Mouse (Mus musculus): ENCODE results near the gene Itgb2.
A peak's percentile ranks its signal among the peaks of the same experiment; 100 is the strongest.

Gene Itgb2

DNA sequence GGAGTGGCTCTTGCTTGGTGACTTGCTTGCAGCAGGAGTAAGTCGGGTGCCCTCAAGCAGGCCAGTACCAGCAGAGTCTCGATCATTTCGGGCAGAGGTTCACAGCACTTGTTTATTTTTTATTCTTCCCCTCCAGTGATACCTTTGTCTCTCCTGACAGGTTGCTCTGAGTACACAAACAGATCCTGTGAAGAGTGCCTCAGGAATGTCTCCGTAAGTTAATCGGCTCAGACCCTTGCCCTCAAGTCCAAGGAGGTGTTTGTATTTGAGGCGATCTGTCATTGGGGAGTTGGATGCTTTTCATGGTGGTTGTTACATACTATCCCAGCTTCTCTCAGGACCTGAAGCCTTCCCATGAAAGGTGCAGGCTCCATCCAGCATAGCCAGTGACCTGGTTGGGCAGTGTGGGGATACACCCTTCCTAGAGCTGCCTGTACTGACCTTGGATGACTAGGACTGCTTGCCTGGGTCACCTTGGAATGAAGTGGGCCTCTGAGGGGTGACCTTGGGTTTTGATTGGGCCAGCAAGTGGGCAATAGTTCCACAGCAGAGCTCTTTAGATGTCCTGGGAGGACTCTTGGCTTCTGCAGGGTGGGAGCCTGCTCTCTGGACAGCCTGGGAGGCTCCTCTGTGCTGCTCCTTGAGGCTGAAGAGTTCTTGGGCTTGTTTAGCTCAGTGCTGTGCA lies 57.2 kb downstream of the Itgb2 start:
- DNase-seq (ENCODE audit: low spot score in 2 of 2) = no peak

GRCm38 (mm10) chr10:77588036-77588435 lies 58.0 kb downstream of the Itgb2 start:
- DNase-seq (ENCODE audit: low spot score in 2 of 2) = no peak

DNA sequence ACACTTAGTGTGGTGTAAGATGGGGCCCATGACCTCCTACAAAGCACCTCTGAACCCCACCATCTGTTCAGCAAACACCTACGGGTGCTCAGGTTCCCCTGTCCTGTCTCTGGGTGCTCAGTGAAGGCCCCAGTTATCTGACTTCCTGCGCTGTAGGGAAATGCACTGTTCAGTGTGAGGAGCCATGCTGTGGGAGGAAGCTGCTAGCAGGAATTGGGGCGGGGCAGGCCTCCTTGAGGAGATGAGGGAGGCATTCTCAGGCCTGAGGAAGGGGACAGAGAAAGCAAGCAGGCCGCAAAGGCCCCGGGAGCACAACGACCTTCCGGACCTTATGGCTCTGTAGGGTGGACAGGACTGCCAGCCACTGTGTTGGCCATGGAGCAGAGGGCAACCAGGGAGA lies 59.1 kb downstream of the Itgb2 start:
- no peak for DNase-seq (ENCODE audit: low spot score in 2 of 2)

GRCm38 (mm10) chr10:77589749-77590148 lies 59.7 kb downstream of the Itgb2 start:
- DNase-seq (ENCODE audit: low spot score in 2 of 2) = no peak

- DNase-seq (ENCODE audit: low spot score in 2 of 2) = peak in 1 of 2 experiments; percentile 25
Measured at GRCm38 (mm10) chr10:77590812-77591211, 60.8 kb downstream of the Itgb2 start.

DNA sequence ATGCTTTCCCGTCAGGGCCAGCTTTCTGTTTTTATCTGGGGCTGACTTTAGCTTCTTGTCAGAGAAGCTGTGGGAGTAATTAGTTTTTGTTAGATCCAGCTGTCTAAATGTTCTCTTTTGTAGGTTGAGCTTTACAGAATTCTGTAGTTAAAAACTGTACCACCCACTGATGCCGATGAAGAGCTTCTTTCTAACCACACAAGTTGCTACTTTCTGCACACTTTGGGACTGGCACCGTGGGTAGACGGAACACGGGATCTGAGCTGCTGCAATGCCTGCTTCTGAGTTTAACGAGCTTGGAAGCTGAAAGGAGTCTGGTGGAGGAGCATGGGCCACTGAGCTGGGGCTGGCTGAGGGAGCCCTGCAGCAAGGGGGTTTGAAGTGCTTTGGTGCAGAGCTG lies 61.5 kb downstream of the Itgb2 start:
- DNase-seq (ENCODE audit: low spot score in 2 of 2) = no peak

DNA sequence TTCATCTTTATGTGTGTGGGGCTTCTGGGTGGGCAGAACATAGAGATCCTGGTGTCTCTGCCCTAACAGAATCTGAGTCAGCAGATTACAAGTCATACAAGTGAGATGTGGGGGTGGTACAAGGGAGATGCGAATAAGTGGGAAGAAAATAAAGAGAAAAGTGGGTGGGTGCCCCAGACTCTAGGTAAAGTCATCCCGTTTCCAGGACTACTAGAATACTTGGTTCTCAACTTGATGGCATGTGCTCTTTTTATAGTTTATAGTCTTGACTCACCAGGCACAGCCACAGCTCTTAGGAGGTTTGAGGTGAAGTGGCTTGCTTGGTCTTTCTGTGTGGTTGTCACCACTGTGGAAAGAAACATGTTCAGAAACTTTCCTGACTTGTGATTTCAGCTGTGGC lies 66.0 kb downstream of the Itgb2 start:
- DNase-seq (ENCODE audit: low spot score in 2 of 2) = no peak

DNA sequence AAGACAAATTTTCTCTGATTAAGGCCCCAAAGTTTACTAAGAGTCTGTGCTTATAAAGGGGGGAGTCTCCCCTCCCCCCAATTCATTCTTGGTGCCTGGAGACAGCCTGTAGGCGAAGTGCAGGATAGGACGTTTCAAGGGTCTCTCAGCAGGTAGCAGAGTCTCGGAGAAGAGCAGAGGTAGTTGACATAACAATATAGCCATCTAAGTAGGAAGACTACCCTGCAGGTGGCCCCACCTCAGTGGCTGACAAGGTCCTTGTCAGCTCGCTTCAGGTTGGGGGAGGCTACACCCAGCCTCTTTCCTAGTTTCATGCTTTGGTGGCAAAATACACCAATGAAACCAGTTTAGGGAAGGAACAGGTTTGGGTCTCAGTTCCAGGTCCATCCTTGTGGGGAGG lies 73.0 kb downstream of the Itgb2 start:
- no peak for DNase-seq (ENCODE audit: low spot score in 2 of 2)

DNA sequence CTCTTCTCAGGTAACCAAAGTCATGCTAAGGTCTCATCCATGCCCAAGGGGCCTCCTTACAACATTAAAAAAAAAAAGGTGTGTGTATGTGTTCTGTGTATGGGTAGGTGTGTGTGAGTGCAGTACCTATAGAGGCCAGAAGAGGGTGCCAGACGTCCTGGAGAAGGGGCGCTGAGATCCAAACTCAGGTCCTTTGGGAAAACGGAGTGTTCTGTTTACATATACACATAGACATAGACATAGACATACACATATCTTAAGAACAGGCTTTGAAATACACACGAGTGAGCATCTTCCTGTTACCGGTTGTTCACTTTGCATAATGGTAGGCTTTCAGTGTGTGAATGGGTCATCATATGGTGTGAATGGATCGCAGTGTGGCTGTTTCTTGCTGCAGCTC lies 74.1 kb downstream of the Itgb2 start:
- no peak for DNase-seq (ENCODE audit: low spot score in 2 of 2)

GRCm38 (mm10) chr10:77604958-77605357 lies 74.9 kb downstream of the Itgb2 start:
- DNase-seq (ENCODE audit: low spot score in 2 of 2) = no peak

DNA sequence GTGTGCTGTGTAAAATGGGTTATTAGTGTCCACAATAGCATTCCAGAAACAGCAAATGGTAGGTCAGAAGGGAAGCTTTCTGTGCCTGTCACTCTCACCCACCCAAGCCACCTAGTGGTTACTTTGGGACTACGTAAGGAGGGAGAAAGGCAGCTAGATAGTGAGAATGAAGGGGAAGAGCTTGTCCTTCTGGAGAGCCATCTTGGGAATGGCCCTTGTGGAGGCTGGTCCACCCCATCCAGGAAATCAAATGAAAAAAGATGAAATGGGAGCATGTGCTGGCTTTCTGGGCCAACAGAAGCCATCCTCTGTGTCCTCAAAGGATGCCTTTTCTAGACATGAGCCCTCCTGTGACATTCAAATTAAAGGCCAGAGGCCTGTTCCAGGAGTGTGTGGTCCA lies 75.3 kb downstream of the Itgb2 start:
- DNase-seq (ENCODE audit: low spot score in 2 of 2) = no peak

DNA sequence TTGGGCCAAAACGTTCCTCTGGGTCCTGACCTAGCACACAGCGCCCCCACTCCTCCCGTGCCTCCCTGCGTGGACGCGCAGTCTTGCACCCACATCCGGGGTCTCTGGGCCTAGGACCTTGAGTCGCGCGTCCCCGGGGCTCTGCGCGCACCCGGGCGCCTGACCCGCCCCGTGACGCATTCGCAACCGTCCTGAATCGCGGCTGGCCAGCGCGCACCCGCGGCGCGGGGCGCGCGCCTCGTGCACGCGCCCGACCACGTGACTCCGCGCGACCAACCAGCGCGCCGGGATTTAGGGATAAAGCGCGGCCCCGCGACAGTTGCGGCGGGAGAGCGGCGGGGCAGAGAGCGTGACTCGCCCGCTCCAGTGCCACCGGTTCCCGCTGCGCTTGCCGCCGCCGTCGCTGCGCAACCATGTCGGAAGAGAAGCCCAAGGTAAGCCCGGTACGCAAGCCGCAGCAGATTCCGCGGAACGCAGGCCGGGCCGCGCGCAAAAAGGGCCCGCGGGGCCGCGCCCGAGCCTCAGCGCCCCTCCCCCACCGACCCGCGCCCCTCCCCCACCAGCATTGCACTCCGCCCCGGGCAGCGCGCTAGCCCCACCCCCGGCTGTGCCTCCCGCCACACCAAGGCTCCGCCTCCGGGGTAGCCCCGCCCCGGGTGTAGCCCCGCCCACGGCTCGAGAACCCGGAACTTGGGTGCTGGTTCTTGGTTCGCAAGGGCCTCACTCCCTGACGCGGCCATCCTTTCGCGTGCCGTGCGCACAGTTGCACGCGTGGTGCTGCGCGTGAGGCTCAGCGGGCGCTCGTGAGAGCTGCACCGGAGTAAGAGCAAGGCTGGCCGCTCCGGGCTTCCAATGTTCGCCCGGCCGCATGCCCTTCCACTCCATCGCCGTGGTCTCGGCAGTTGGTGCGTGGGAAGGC lies 76.1 kb downstream of the Itgb2 start, which contains the start of the genes Sumo3 and Gm49325:
Gene Sumo3, plus strand, starts transcription at position 190 of the 919 bp plus-strand sequence.
Gene Gm49325, plus strand, starts transcription at position 290 of the 919 bp plus-strand sequence.
- peak; percentile 92 to 96 for DNase-seq (ENCODE audit: low spot score in 2 of 2)

DNA sequence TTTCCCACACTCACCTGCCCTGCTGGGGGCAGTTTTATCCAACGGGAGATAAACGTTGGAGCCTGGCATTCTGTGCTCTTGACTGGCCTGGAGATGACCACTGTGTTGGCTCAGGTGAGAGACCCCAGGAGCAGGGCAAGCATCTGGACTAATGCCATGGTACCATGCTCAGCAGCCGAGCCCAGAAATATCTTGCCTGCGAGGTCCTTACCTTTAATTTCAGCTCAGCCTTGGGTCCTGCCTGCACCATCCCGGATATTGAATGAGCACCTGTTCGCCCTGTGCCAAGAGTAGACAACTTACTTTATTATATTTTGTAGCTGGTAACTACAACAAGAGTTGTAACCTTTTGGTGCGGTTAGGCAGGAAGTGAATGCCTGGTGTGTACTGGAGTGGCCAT lies 76.8 kb downstream of the Itgb2 start:
- DNase-seq (ENCODE audit: low spot score in 2 of 2) = no peak

DNA sequence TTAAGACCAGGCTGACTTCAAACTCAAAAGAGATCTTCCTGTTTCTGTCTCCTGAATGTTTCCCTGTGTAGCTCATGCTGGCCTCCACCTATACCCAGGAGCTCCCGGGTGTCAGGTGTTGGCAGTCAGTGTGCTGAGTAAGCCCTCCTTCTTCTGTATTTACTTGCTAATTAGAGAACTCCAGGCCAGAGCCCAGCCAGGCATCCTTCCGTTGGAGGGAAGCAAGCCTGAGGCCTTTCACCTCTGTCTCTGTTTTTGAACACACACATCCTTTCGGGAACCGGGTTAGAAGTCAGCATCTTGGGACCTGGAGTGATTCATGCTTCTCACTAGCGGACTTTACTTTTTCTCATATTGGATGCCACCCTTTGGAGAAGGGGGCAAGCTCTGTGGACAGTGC lies 77.4 kb downstream of the Itgb2 start:
- no peak for DNase-seq (ENCODE audit: low spot score in 2 of 2)

- DNase-seq (ENCODE audit: low spot score in 2 of 2) = no peak
Measured at GRCm38 (mm10) chr10:77608589-77608988, 78.5 kb downstream of the Itgb2 start.

- no peak for DNase-seq (ENCODE audit: low spot score in 2 of 2)
Measured at GRCm38 (mm10) chr10:77610221-77610961, 80.3 kb downstream of the Itgb2 start.

DNA sequence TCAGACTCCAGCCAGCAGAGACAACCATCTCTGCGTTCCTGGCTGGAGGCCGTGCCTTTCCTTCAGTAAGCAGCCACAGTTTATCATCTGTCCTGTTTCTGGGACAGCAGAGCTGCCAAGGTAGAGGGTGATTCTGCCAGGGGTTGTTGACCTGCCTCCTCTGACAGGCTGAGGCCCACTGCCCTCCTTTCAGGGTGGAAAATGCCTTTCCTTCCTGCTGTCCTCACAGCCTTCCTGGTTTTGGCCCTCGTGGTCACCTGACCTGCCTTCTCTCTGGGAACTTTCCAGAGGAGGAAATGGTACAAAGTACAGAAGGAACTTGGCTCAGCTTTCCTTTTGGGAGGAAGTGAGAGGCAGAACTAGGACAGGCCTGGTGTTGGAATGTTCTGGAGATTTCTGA lies 83.4 kb downstream of the Itgb2 start:
- DNase-seq (ENCODE audit: low spot score in 2 of 2) = peak; percentile 84 to 92

Data from heart, adult 9 months (tissue).